Mouse (Mus musculus) kidney, embryonic 16.5 days (tissue): Measurements from ENCODE around the gene Gimap1. TPM values are rescaled to one million over a fixed set of nuclear protein-coding genes. Genes with fewer than 3 reads are reported as not detected.
A peak's percentile ranks its signal among the peaks of the same experiment; 100 is the strongest.

Source experiments
- ATAC-seq: fragments of 200-750 bp; cut with Nextera tagmentation; 2 replicates; pipeline ENCODE4 v1.8.0; 2017; ENCODE audit warnings: moderate TSS enrichment; ENCODE audit not compliant: low FRiP score, low TSS enrichment
- H3K27ac ChIP-seq: fragments of 300-500 bp; sonication (generic); 2 replicates; pipeline ENCODE4 v1.5.1; 2014; ENCODE audit warnings: low read length
- H3K27me3 ChIP-seq: fragments of 300-500 bp; sonication (generic); 2 replicates; pipeline ENCODE4 v1.6.1; 2014; ENCODE audit warnings: low read length, control low read depth, mixed read lengths; ENCODE audit not compliant: insufficient read depth
- H3K36me3 ChIP-seq: fragments of 300-500 bp; sonication (generic); 2 replicates; pipeline ENCODE4 v1.6.1; 2014; ENCODE audit warnings: low read length, control low read depth, mixed read lengths; ENCODE audit not compliant: insufficient read depth
- H3K4me1 ChIP-seq: fragments of 300-500 bp; sonication (generic); 2 replicates; pipeline ENCODE4 v1.6.1; 2014; ENCODE audit warnings: low read length, control low read depth, mixed read lengths; ENCODE audit not compliant: insufficient read depth
- H3K4me2 ChIP-seq: fragments of 300-500 bp; sonication (generic); replicated peaks from 2 replicates; pipeline ENCODE4 v1.6.1; 2014; ENCODE audit warnings: low read depth, low read length
- H3K4me3 ChIP-seq: fragments of 300-500 bp; sonication (generic); 2 replicates; pipeline ENCODE4 v1.5.1; 2014; ENCODE audit warnings: mild to moderate bottlenecking, low read length
- H3K9ac ChIP-seq: fragments of 300-500 bp; sonication (generic); replicated peaks from 2 replicates; pipeline ENCODE4 v1.6.1; 2014; ENCODE audit warnings: low read length
- H3K9me3 ChIP-seq: fragments of 300-500 bp; sonication (generic); 2 replicates; pipeline ENCODE4 v1.6.1; 2016; ENCODE audit warnings: low read length, control low read depth
- WGBS: fragments of 180-500 bp; shearing (Covaris S2); extraction: QIAGEN DNeasy Blood & Tissue Kit; methylation state at CpG from one replicate; pipeline ENCODE4 v1.1.7; 2014; 5-methylcytosine and 5-hydroxymethylcytosine counted together
- polyA plus RNA-seq: library from polyadenylated mRNA; unstranded; fragments of >200 nt; fragmentation: Nextera tagmentation; extraction: Ambion mirVana; gene quantifications from 2 replicates; pipeline ENCODE4 v1.2.1, GENCODE M21; 2015

Gimap1 gene
- polyA plus RNA-seq, 1 experiment from 2014 or later = 43.2 TPM

DNA sequence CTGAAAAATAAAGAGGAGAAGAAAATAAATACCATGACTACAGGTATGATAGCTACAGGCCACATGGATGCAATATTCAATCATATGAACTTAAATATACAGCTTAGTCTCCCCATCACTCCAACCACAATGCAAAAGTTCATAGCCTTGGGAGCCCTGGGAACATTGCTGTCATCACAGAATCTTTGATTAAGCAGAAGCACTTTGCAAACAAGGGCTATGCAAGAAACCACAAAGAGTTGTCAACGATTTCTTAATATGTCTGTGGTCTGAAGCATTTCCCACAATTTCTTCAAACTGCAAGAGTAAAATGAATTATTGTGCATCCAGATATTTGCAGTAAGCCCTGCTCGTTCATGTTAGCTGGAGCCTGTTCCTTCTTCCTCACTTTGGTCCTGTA, 1.8 kb upstream of the Gimap1 start:
- 73% methylated on average over 2 of the region's 2 CpGs for WGBS
- no peak for ATAC-seq
- no peak overlapping the region for H3K9ac ChIP-seq
- H3K27me3 ChIP-seq = no peaks in the 10 kb centered on the region
- H3K4me1 ChIP-seq = peaks cover 11% of the 10 kb centered on the region
- H3K27ac ChIP-seq = no peak overlapping the region
- no peak overlapping the region for H3K4me2 ChIP-seq
- no peaks in the 10 kb centered on the region for H3K36me3 ChIP-seq
- H3K4me3 ChIP-seq = no peak overlapping the region
- no peaks in the 10 kb centered on the region for H3K9me3 ChIP-seq

DNA sequence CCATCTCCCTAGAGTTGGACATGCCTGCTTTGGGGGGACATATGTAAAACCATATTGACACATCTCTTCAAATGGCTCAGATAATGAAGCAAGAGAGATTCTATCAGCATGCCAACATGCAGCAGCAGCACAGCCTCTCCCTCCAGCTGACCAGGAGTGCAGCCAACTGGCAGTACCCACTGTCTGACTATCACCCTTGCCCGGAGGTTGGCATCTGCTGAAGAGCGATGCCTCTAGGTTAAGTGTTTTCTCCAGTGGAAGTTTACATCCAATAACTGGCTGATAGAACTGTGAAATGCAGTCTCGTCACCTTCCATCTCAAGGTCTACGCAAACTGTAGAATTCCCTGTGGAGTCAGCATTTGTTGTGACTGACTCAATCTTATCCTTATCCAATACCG, 1.2 kb upstream of the Gimap1 start:
- H3K9me3 ChIP-seq = no peaks in the 10 kb centered on the region
- H3K4me1 ChIP-seq = peaks cover 17% of the 10 kb centered on the region
- ATAC-seq = no peak
- H3K4me2 ChIP-seq = no peak overlapping the region
- H3K4me3 ChIP-seq = no peak overlapping the region
- no peaks in the 10 kb centered on the region for H3K36me3 ChIP-seq
- peaks cover 2% of the 10 kb centered on the region for H3K27me3 ChIP-seq
- H3K27ac ChIP-seq = no peak overlapping the region
- H3K9ac ChIP-seq = no peak overlapping the region
- 93% methylated on average over 5 of the region's 5 CpGs for WGBS

DNA sequence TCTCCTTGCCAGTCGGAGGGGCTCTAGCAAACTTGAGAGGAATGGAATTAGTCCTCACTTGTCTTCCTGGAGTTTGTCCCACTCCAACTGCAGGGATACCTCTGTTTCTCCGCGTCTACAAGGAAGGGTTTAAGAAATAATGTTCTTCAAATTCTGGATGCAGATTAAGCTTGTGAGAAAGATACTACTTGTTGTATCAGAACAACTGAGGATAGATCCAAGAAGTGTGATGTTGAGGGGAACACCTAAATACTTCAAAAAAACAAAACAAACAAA, 864 bp downstream of the Gimap1 start:
- Histone ChIP-seq H3K36me3 (no peaks in the 10 kb centered on the region), H3K27ac (peak overlapping the region; percentile 84; the same call in 1 of the 2 replicates), H3K9ac (peak overlapping the region; percentile 29; the same call in 1 of the 2 replicates), H3K27me3 (peaks cover 11% of the 10 kb centered on the region), H3K4me1 (peaks cover 17% of the 10 kb centered on the region), H3K4me2 (peak overlapping the region; percentile 90), H3K4me3 (peak overlapping the region; percentile 35), H3K9me3 (no peaks in the 10 kb centered on the region)
- 88% methylated on average over 3 of the region's 3 CpGs for WGBS
- no peak for ATAC-seq

DNA sequence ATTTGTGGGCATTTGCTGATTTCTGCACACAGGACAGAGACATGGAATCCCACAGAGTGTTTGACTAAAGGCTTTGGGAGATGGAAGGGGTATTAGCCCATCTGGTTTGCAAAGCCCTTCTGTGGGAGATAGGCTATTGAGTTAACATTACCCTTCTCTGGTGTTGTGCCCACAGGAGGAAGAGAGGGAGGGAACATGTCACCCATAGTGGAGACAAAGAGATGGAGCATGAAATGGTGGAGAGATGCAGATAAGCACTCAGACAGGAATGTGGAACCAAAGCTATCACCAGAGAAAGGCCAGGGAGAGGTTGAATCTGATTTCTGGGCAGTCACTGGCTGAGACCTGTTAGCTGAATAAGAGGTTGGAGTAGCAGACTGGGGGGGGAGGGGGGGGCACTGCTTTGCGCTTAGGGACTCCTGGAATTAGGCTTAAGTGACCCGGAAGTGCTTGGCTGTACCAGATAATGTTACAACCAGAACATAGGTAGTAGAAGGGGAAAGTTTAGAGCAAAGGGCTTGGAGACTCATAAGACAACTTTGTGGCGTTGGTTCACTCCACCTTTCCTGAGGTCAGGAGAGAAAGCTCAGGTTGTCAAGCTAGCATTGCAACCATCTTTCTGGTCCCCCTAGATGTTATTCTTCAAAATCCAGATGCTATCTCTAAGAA, 1.8 kb downstream of the Gimap1 start:
- WGBS = 61% methylated on average over 3 of the region's 3 CpGs
- peak overlapping the region; percentile 2; the same call in 1 of the 2 replicates for H3K9ac ChIP-seq
- H3K36me3 ChIP-seq = no peaks in the 10 kb centered on the region
- H3K27ac ChIP-seq = peak overlapping the region; percentile 84
- ATAC-seq = no peak
- no peaks in the 10 kb centered on the region for H3K9me3 ChIP-seq
- peaks cover 17% of the 10 kb centered on the region for H3K4me1 ChIP-seq
- H3K27me3 ChIP-seq = peaks cover 11% of the 10 kb centered on the region
- H3K4me2 ChIP-seq = peak overlapping the region; percentile 90
- peak overlapping the region; percentile 35 for H3K4me3 ChIP-seq

DNA sequence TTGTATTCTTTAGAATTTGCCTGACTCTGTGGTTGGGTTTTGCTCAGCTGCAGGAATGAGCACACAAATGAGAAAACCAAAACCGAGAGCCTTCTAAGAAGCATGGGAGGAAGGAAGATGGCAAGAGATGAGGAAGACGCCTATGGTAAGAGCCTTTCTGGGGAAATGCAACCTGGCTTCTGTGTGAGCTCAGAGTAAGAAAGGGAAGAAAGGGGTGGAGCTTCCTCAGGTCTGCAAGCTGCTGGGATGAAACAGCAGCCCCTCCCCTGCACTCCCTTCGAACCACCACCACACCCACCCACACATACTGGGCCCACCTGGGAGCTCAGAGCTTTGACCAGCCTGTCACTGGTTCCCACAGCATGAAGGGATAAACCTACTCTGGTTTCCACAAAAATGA, 2.4 kb downstream of the Gimap1 start:
- no peaks in the 10 kb centered on the region for H3K36me3 ChIP-seq
- H3K4me3 ChIP-seq = no peak overlapping the region
- H3K27ac ChIP-seq = peak overlapping the region; percentile 84
- H3K9ac ChIP-seq = no peak overlapping the region; the same call in 1 of the 2 replicates
- peak overlapping the region; percentile 90 for H3K4me2 ChIP-seq
- WGBS = 16% methylated on average over 3 of the region's 3 CpGs
- ATAC-seq = peak; percentile 59; the same call in 1 of the 2 replicates
- H3K9me3 ChIP-seq = no peaks in the 10 kb centered on the region
- H3K27me3 ChIP-seq = peaks cover 11% of the 10 kb centered on the region
- peaks cover 17% of the 10 kb centered on the region for H3K4me1 ChIP-seq

DNA sequence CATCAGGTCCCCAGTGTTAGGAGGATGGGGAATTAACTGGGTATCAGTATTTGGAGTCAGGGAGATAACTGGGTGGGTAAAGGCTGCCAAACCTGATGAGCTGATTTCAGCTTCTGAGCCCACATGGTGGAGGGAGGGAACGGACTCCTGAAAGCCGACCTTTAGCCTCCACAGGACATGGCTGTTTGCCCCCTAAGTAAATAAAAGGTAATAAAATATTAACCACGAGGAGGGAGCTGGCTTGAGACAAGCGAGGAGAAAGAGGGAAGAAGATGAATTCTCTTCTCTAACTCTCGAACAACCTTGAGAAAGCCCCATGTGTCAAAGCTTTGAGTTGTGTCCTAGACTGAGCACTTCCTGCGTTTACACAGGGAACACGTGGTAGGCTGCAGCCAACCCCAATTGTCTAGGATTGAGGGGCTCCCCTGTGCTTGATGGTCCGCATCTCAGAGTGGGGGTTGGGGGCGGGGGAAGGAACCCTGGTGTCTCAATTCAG, 2.9 kb downstream of the Gimap1 start:
- Histone ChIP-seq H3K27ac (peak overlapping the region; percentile 84), H3K9me3 (no peaks in the 10 kb centered on the region), H3K9ac (no peak overlapping the region), H3K4me3 (peak overlapping the region; percentile 55; the same call in 1 of the 2 replicates), H3K4me2 (peak overlapping the region; percentile 90), H3K36me3 (no peaks in the 10 kb centered on the region), H3K27me3 (peaks cover 11% of the 10 kb centered on the region), H3K4me1 (peaks cover 17% of the 10 kb centered on the region)
- peak; percentile 24 for ATAC-seq
- WGBS = 10% methylated on average over 9 of the region's 9 CpGs

DNA sequence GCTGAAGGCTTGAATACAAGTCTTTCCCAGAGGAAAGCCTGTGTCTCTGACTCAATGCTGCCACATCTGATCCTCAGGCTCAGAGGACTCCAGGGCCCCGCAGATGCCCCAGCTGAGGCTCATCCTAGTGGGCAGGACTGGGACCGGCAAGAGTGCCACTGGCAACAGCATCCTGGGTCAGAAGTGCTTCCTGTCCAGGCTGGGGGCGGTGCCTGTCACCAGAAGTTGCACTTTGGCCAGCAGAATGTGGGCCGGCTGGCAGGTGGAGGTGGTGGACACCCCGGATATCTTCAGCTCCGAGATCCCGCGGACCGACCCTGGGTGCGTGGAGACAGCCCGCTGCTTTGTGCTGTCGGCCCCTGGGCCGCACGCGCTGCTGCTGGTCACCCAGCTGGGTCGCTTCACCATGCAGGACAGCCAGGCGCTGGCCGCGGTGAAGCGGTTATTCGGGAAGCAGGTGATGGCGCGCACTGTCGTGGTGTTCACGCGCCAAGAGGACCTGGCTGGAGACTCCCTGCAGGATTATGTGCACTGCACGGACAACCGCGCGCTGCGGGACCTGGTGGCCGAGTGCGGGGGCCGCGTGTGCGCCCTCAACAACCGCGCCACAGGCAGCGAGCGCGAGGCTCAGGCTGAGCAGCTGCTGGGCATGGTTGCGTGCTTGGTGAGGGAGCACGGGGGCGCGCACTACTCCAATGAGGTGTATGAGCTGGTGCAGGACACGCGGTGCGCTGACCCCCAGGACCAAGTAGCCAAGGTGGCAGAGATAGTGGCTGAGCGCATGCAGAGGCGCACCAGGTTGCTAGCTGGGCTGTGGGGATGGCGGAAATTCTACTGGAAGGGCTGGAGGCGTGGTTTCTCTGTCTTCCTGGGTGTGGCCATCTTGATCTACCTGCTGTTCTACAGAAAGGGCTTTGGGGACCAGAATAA, 3.8 kb downstream of the Gimap1 start:
- H3K27me3 ChIP-seq = peaks cover 11% of the 10 kb centered on the region
- H3K4me2 ChIP-seq = peak overlapping the region; percentile 90
- H3K4me3 ChIP-seq = peak overlapping the region; percentile 55
- H3K36me3 ChIP-seq = no peaks in the 10 kb centered on the region
- no peaks in the 10 kb centered on the region for H3K9me3 ChIP-seq
- peaks cover 17% of the 10 kb centered on the region for H3K4me1 ChIP-seq
- H3K27ac ChIP-seq = peak overlapping the region; percentile 84
- peak overlapping the region; percentile 60 for H3K9ac ChIP-seq
- WGBS = 4% methylated on average over 52 of the region's 52 CpGs
- peak; percentile 67 for ATAC-seq

DNA sequence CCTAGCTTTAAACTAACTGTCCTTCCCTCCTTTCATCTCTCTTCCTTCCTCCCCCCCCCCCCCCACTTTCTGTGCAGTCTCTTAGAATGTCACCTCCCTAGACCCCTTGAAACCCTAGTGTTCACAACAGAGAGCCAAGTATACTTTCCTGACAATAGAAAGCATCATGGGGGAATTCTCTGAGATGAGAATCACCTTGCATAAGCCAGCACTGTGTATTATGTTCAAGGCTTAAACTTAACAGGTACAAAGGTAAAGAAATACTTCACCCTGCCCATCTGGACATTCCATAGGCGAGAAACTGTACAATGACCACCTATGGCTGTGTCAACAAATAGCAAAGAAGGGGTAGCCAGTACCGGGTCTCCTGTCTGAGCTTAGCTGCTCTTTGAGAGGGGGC, 6.6 kb downstream of the Gimap1 start:
- peak overlapping the region; percentile 87 for H3K27ac ChIP-seq
- H3K4me2 ChIP-seq = peak overlapping the region; percentile 31

DNA sequence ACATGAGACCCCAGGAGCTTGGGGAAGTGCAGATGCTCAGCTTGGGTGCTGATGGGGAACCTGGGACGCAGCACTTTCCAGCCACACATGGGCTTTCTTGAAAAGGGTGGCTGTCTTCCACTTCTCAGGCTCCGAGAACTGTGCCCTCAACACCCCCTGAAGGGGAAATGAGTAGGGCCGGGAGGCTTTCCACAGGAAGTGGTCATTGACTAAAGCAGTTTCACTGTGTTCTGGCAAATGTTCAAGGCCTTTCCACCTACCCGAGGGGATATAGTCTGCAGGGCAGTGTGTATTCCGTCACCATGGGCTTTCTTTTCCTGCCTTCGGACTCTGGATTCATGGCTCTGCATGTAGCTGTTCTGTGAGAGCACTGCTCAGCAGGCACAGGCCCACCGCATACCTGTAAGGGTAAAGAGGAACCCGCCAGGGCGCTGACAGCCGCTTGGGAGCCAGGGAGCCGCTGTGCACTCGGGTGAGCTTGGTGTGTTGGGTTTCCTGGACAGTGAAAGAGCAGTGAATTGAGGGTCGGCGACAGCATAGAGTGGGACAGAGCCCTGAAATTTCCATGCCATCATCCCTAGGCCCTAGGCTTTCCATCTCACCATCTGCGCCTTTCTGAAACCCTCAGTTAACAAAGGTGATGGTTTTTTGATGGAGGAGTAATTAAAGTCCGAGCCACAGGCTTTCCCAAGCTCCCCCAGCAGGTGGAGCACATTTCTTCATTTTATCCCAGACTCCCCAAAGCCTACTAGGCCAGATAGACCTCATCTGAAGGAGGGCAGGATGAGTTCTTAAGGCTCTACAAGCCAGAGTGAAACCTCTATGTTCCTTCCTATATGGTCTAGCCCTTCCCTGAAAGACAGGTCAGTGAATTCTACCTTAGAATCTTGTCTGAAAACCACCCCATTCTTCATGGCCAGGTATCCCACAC, 7.4 kb downstream of the Gimap1 start, which contains the start of gene Gimap5:
Gimap5 (plus strand) TSS at position 239 of the 931 bp plus-strand sequence.
- peak within 1 kb of the TSS; percentile 87 for H3K27ac ChIP-seq
- H3K4me3 ChIP-seq = peak within 1 kb of the TSS; percentile 37
- 41% methylated on average over 16 of the region's 16 CpGs for WGBS
- peak within 1 kb of the TSS; percentile 31 for H3K4me2 ChIP-seq
- no peaks in the 10 kb centered on the region for H3K9me3 ChIP-seq
- H3K27me3 ChIP-seq = peaks cover 11% of the 10 kb centered on the region
- peak; percentile 32; the same call in 1 of the 2 replicates for ATAC-seq
- H3K36me3 ChIP-seq = no peaks in the 10 kb centered on the region
- peaks cover 15% of the 10 kb centered on the region for H3K4me1 ChIP-seq
- peak within 1 kb of the TSS; percentile 58 for H3K9ac ChIP-seq

More for the DNA sequence above, 6.6 kb downstream of the Gimap1 start:
- peak overlapping the region; percentile 22; the same call in 1 of the 2 replicates for H3K9ac ChIP-seq
- ATAC-seq = no peak
- H3K4me1 ChIP-seq = peaks cover 17% of the 10 kb centered on the region
- 0 out of 2 replicates have a peak overlapping the region, but pooled peaks have one; percentile 8 for H3K4me3 ChIP-seq
- H3K36me3 ChIP-seq = no peaks in the 10 kb centered on the region
- 68% methylated on average over 2 of the region's 2 CpGs for WGBS
- H3K9me3 ChIP-seq = no peaks in the 10 kb centered on the region
- peaks cover 11% of the 10 kb centered on the region for H3K27me3 ChIP-seq
